Mouse (Mus musculus) olfactory bulb, adult 2 months (tissue): ENCODE data around the gene Nol11. TPM values are rescaled to one million over a fixed set of nuclear protein-coding genes. Genes with fewer than 3 reads are reported as not detected.

ENCODE experiments used
- H3K27ac ChIP-seq: fragments of 200-500 bp; 2 replicates; pipeline ENCODE4 v1.5.1; 2012; ENCODE audit warnings: low read depth, low read length; ENCODE audit not compliant: insufficient read depth
- H3K4me1 ChIP-seq: fragments of 200-500 bp; 2 replicates; pipeline ENCODE4 v1.6.1; 2012; ENCODE audit warnings: low read length; ENCODE audit not compliant: control insufficient read depth, insufficient read depth
- H3K4me3 ChIP-seq: fragments of 200-500 bp; 2 replicates; pipeline ENCODE4 v1.5.1; 2012; ENCODE audit warnings: mild to moderate bottlenecking, low read depth, low read length, moderate library complexity; ENCODE audit not compliant: insufficient read depth
- CTCF ChIP-seq: fragments of 200-500 bp; IDR thresholded peaks from 2 replicates; pipeline ENCODE4 v1.5.1; 2012; ENCODE audit warnings: low read depth, mild to moderate bottlenecking, low read length, moderate library complexity; ENCODE audit not compliant: insufficient read depth
- POLR2A ChIP-seq: fragments of 200-500 bp; IDR thresholded peaks from 2 replicates; pipeline ENCODE4 v1.6.1; 2012; ENCODE audit warnings: mild to moderate bottlenecking, low read depth, low read length, moderate library complexity; ENCODE audit not compliant: insufficient read depth
- WGBS: fragments of 180-500 bp; shearing (Covaris S2); methylation state at CpG from one replicate; pipeline ENCODE4 v1.1.7; 2018; 5-methylcytosine and 5-hydroxymethylcytosine counted together
- polyA plus RNA-seq: library from polyadenylated mRNA; stranded (reverse); fragments of >200 nt; gene quantifications from 2 replicates; pipeline ENCODE4 v1.2.4, GENCODE M21; 2012; ENCODE audit warnings: low replicate concordance; ENCODE audit not compliant: missing spikeins, insufficient read depth, insufficient read length

Nol11 gene
- polyA plus RNA-seq, 1 experiment: not detected

DNA sequence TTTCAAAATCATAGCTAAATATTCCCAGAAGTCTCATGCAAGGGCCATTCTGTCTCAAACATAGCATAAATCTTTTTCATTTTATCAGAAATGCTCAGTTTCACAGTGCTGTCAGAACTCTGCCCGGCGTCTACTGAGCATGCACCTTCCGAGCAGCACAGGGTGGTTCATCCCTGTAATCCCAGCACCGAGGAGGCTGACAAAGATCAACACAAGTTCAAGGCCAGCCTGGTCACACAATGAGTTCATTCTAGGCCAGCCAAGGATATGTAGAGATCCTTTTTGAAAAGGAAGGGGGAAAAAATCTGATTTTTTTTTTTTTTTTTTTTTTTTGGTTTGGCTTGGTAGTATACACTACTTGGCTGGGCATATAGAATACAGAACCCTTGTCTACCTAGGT, 64.2 kb downstream of the Nol11 start:
- WGBS: 55% methylated on average over 4 of the region's 4 CpGs
- no peak overlapping the region for H3K27ac ChIP-seq
- H3K4me1 ChIP-seq: peaks cover 22% of the 10 kb centered on the region
- no peak for TF ChIP-seq CTCF
- TF ChIP-seq POLR2A: no peak
- no peak overlapping the region for H3K4me3 ChIP-seq

DNA sequence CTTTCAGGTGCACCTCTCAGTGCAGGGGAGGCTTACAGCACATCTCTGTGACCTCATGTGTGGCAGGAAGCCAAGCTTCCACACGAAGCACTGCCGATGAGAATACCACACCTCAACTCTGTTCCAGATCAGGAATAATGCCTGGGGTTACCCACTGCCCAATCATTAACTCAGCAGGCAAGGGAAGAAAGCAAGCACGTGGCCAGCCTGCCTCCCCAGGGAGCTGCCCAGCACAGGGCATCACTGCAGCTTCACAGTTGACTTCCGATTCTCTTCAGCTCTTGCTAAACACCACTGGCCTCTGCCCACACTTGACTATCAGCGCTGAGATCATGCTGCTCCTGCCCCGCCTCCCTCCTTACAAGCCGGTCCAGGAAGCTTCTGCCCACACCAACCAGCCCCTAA, 64.9 kb downstream of the Nol11 start:
- H3K4me3 ChIP-seq: no peak overlapping the region
- 3% methylated on average over 7 of the region's 7 CpGs for WGBS
- peaks cover 22% of the 10 kb centered on the region for H3K4me1 ChIP-seq
- no peak for TF ChIP-seq CTCF
- no peak for TF ChIP-seq POLR2A
- H3K27ac ChIP-seq: no peak overlapping the region

DNA sequence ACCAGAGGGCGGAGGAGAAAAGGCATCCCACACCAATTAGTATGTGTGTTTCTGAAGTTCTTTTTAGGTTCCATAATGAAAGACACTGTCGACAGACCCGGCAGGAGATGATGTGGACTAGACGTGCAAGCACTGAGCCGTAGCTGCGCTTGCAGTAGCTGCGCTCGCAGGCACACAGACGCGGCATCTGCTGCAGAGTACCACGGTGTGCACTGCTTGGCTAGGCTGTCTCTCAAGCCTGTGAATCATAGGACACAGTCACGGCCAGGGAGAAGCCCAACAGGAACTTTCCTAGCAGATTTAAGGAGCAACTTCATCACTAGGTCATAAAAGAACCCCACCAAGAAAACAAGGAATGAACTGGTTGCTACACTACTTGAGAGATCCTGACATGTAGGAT, 71.4 kb downstream of the Nol11 start:
- whole genome bisulfite sequencing: 35% methylated on average over 12 of the region's 12 CpGs
- peaks cover 12% of the 10 kb centered on the region for H3K4me1 ChIP-seq
- no peak overlapping the region for H3K27ac ChIP-seq
- TF ChIP-seq POLR2A (no peak), CTCF (no peak)
- H3K4me3 ChIP-seq: no peak overlapping the region

Other genes with a start within 250 kb of the Nol11 start
- not detected in 2 replicates for gene Kpna2, start 189.8 kb downstream of the Nol11 start, polyA plus RNA-seq
- gene 1810010H24Rik, start 163.7 kb downstream of the Nol11 start, polyA plus RNA-seq: not detected in 2 replicates
- gene Bptf, start 57.3 kb downstream of the Nol11 start, polyA plus RNA-seq: 76.8 TPM in 1 of 2 replicates, not detected in the other